Comparison of ENCODE assay signal across 13 mouse cellular contexts in the genomic region with DNA sequence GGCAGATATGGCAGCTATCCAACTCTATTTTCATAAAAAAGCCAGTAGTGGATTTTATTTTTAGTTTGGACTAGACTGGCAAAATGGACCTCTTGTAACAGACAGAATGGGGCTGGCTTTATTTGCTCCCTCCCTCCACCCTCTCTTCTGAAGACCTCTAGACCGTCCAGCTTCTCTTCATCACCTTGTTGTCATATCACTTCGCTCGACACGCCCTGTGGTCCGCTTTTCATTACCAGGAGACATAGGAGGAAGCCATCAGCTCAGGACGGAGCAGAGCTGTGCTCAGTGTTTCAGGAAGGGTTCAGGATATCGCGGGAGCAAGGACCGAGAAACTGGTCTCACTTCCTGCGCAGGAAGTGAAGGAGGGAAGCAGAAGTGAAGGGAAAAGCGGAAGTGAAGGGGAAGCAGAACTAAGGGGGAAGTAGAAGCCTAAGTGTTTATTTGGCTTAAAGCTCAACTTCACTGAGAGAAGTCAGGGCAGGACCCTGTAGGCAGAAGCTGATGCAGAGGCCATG.
"Had no signal": no experiment of that assay in that cellular context is flagged by ENCODE, and none has a peak within 500 bp of the region (broad histone marks: within the 10 kb centered on the region; RNA-seq: fewer than 3 reads in every experiment).

No protein-coding gene starts in this region.

- H3K4me3 ChIP-seq: limb, embryonic 13.5 days; midbrain, embryonic 10.5 days; myocyte; neural tube, embryonic 15.5 days had no signal

- H3K4me2 ChIP-seq: limb, embryonic 13.5 days; neural tube, embryonic 15.5 days had no signal

- DNase-seq: layer of hippocampus, adult 9-11 months; layer of hippocampus, postnatal 36 days; left cerebral cortex, postnatal 4 days; lung, adult 18-20 months; right cerebral cortex, adult 18-20 months; right cerebral cortex, postnatal 25 days; thymus, postnatal 14 days had no signal

- H3K9ac ChIP-seq: limb, embryonic 13.5 days; liver, embryonic 14.5 days; neural tube, embryonic 15.5 days had no signal

- H3K27me3 ChIP-seq: limb, embryonic 13.5 days; neural tube, embryonic 15.5 days had no signal

- H3K4me1 ChIP-seq: midbrain, embryonic 10.5 days had no signal

- H3K9me3 ChIP-seq: limb, embryonic 13.5 days; midbrain, embryonic 10.5 days; neural tube, embryonic 15.5 days had no signal

- H3K27ac ChIP-seq: limb, embryonic 13.5 days; liver, embryonic 14.5 days; midbrain, embryonic 10.5 days; neural tube, embryonic 15.5 days; stomach, postnatal 0 days had no signal

- H3K36me3 ChIP-seq: limb, embryonic 13.5 days; midbrain, embryonic 10.5 days; neural tube, embryonic 15.5 days had no signal
